Mouse (Mus musculus) ES-E14 (cell line): ENCODE data around the gene Zbtb8os. TPM values are rescaled to one million over a fixed set of nuclear protein-coding genes. Genes with fewer than 3 reads are reported as not detected.
A peak's percentile ranks its signal among the peaks of the same experiment; 100 is the strongest.

Source experiments
- DNase-seq: peaks from one replicate; pipeline ENCODE4 v3.0.0-alpha.2; 2013; ENCODE audit warnings: low read depth, low spot score
- H3K27ac ChIP-seq: 2 replicates; pipeline ENCODE4 v1.5.1; 2012; ENCODE audit warnings: low read depth, mild to moderate bottlenecking, low read length, moderate library complexity, mixed read lengths; ENCODE audit not compliant: poor library complexity, insufficient read depth, severe bottlenecking
- H3K36me3 ChIP-seq: 2 replicates; pipeline ENCODE4 v1.6.1; 2012; ENCODE audit warnings: mild to moderate bottlenecking, low read length, moderate library complexity, mixed read lengths; ENCODE audit not compliant: control insufficient read depth, poor library complexity, insufficient read depth, severe bottlenecking
- H3K4me1 ChIP-seq, 2 experiments: fragments of 150-350 bp in 1 of 2; sonication (generic) in 1 of 2; 2 replicates each; pipeline ENCODE4 v1.6.1; 2012; ENCODE audit warnings: low read length in 2 of 2, mild to moderate bottlenecking in 1 of 2, mixed read lengths in 1 of 2; ENCODE audit not compliant: control insufficient read depth in 2 of 2, insufficient read depth in 2 of 2, poor library complexity in 1 of 2
- H3K4me3 ChIP-seq, 2 experiments: fragments of 150-350 bp in 1 of 2; sonication (generic) in 1 of 2; 2 replicates each; pipeline ENCODE4 v1.5.1; 2012; ENCODE audit warnings: low read length in 2 of 2, low read depth in 1 of 2, mild to moderate bottlenecking in 1 of 2, mixed read lengths in 1 of 2; ENCODE audit not compliant: insufficient read depth in 1 of 2, poor library complexity in 1 of 2, severe bottlenecking in 1 of 2
- H3K9ac ChIP-seq: 2 replicates; pipeline ENCODE4 v1.6.1; 2012; ENCODE audit warnings: low read depth, mild to moderate bottlenecking, low read length, mixed read lengths; ENCODE audit not compliant: poor library complexity, insufficient read depth, severe bottlenecking
- H3K9me3 ChIP-seq: fragments of 150-350 bp; sonication (generic); 2 replicates; pipeline ENCODE4 v1.6.1; 2012; ENCODE audit warnings: low read depth, mild to moderate bottlenecking, low read length; ENCODE audit not compliant: control insufficient read depth, insufficient read depth
- CHD2 ChIP-seq: IDR thresholded peaks from 2 replicates; pipeline ENCODE4 v1.6.1; 2014; ENCODE audit warnings: mild to moderate bottlenecking, low read depth, low read length, inconsistent platforms
- HCFC1 ChIP-seq: IDR thresholded peaks from 2 replicates; pipeline ENCODE4 v1.6.1; 2012; ENCODE audit warnings: low read length, inconsistent platforms, borderline replicate concordance; ENCODE audit not compliant: insufficient read depth
- MAFK ChIP-seq: IDR thresholded peaks from 2 replicates; pipeline ENCODE4 v1.6.1; 2014; ENCODE audit warnings: mild to moderate bottlenecking, low read depth, low read length, inconsistent platforms; ENCODE audit not compliant: insufficient read depth
- ZC3H11A ChIP-seq: IDR thresholded peaks from 2 replicates; pipeline ENCODE4 v1.6.1; 2012; ENCODE audit warnings: low read depth, mild to moderate bottlenecking, inconsistent platforms, low read length, borderline replicate concordance
- ZNF384 ChIP-seq: IDR thresholded peaks from 2 replicates; pipeline ENCODE4 v1.6.1; 2012; ENCODE audit warnings: low read depth, low read length, inconsistent platforms
- in situ Hi-C, 2 experiments: fragments of 600-800 bp; cut with MboI; formaldehyde crosslinking; loops; one replicate each; pipeline ENCODE4 v1.15.1; 2025; ENCODE audit warnings: low sequenced_read_pairs in 2 of 2, inconsistent platforms in 1 of 2; ENCODE audit not compliant: unreplicated experiment in 2 of 2
- total RNA-seq: library from RNA; depleted of rRNA; stranded (reverse); fragments of 300-350 nt; gene quantifications from 2 replicates; pipeline ENCODE4 v1.2.3, GENCODE M21; 2012

The Zbtb8os gene
- total RNA-seq, 1 experiment = 59.9 TPM

- H3K9ac ChIP-seq = no peak overlapping the region
- H3K4me1 ChIP-seq = peaks cover 16% of the 10 kb centered on the region in 2 experiments; a peak in 3 of 4 replicates
- no peak overlapping the region; the same call in 1 of the 2 replicates for H3K27ac ChIP-seq
- no peak overlapping the region for H3K4me3 ChIP-seq
- no peaks in the 10 kb centered on the region for H3K36me3 ChIP-seq
- DNase-seq = no peak
- TF ChIP-seq MAFK = no peak
- no peaks in the 10 kb centered on the region for H3K9me3 ChIP-seq
- in situ Hi-C loops = no loop called here
Measured at GRCm38 (mm10) chr4:129388404-129388803, 52.9 kb downstream of the Zbtb8os start.

- H3K9me3 ChIP-seq = no peaks in the 10 kb centered on the region
- no peak overlapping the region for H3K27ac ChIP-seq
- no peak overlapping the region for H3K4me3 ChIP-seq
- no peak overlapping the region for H3K9ac ChIP-seq
- no peaks in the 10 kb centered on the region for H3K36me3 ChIP-seq
- peaks cover 14 to 20% of the 10 kb centered on the region in 2 experiments for H3K4me1 ChIP-seq
- DNase-seq = no peak
- in situ Hi-C loops = no loop called here
- TF ChIP-seq MAFK (no peak), CHD2 (no peak), ZNF384 (no peak), HCFC1 (no peak), ZC3H11A (no peak)
Measured at GRCm38 (mm10) chr4:129390216-129390743, 54.8 kb downstream of the Zbtb8os start.

GRCm38 (mm10) chr4:129390936-129391557 is 55.6 kb downstream of the Zbtb8os start:
- H3K9ac ChIP-seq = no peak overlapping the region
- TF ChIP-seq ZC3H11A (no peak), ZNF384 (no peak), MAFK (no peak), CHD2 (no peak), HCFC1 (no peak)

GRCm38 (mm10) chr4:129394089-129394870 is 58.8 kb downstream of the Zbtb8os start:
- Histone ChIP-seq H3K27ac (no peak overlapping the region), H3K9me3 (no peaks in the 10 kb centered on the region), H3K9ac (no peak overlapping the region), H3K36me3 (no peaks in the 10 kb centered on the region), H3K4me1 (peaks cover 8 to 19% of the 10 kb centered on the region in 2 experiments; a peak in 3 of 4 replicates), H3K4me3 (peak overlapping the region in 1 of 2 experiments; percentile 5; a peak in 1 of 4 replicates)
- no peak for DNase-seq
- TF ChIP-seq ZNF384 (no peak), MAFK (no peak), ZC3H11A (no peak), CHD2 (no peak)
- in situ Hi-C loops = no loop called here

More at GRCm38 (mm10) chr4:129390936-129391557, 55.6 kb downstream of the Zbtb8os start:
- H3K27ac ChIP-seq = no peak overlapping the region
- in situ Hi-C loops = no loop called here
- H3K36me3 ChIP-seq = no peaks in the 10 kb centered on the region
- no peak for DNase-seq
- peaks cover 15 to 21% of the 10 kb centered on the region in 2 experiments for H3K4me1 ChIP-seq
- no peak overlapping the region for H3K4me3 ChIP-seq
- H3K9me3 ChIP-seq = no peaks in the 10 kb centered on the region
